Mouse (Mus musculus): ENCODE measurements around the gene Traf7. TPM values are rescaled to one million over a fixed set of nuclear protein-coding genes. Genes with fewer than 3 reads are reported as not detected.

Gene Traf7
- polyA plus RNA-seq, 1 experiment from 2014 or later: 107 TPM

GRCm38 (mm10) chr17:24494627-24495335 is 33.0 kb downstream of the Traf7 start:
- Histone ChIP-seq H3K4me1 (peaks cover 21% of the 10 kb centered on the region), H3K27me3 (no peaks in the 10 kb centered on the region), H3K9ac (replicated peaks) (no peak overlapping the region), H3K36me3 (peaks cover 33% of the 10 kb centered on the region), H3K4me3 (no peak overlapping the region), H3K27ac (replicated peaks) (no peak overlapping the region; the same call in 1 of the 2 replicates), H3K9me3 (no peaks in the 10 kb centered on the region), H3K4me2 (replicated peaks) (no peak overlapping the region)
- 35% methylated on average over 2 of the region's 2 CpGs for WGBS
- no peak for ATAC-seq (replicated peaks)

GRCm38 (mm10) chr17:24490399-24490798 is 37.3 kb downstream of the Traf7 start:
- H3K4me2 ChIP-seq (replicated peaks): peak overlapping the region; percentile 69; the same call in 1 of the 2 replicates
- peak overlapping the region; percentile 91 for H3K27ac ChIP-seq (replicated peaks)
- no peak overlapping the region for H3K9ac ChIP-seq (replicated peaks)
- H3K4me1 ChIP-seq: peaks cover 39% of the 10 kb centered on the region
- peak overlapping the region; percentile 79 for H3K4me3 ChIP-seq
- H3K27me3 ChIP-seq: no peaks in the 10 kb centered on the region
- ATAC-seq (replicated peaks): no peak
- no peaks in the 10 kb centered on the region for H3K9me3 ChIP-seq
- WGBS: 57% methylated on average over 4 of the region's 4 CpGs
- H3K36me3 ChIP-seq: no peaks in the 10 kb centered on the region

- Histone ChIP-seq H3K4me3 (peak overlapping the region; percentile 79), H3K4me1 (peaks cover 37% of the 10 kb centered on the region), H3K9ac (replicated peaks) (peak overlapping the region; percentile 93), H3K27me3 (no peaks in the 10 kb centered on the region), H3K4me2 (replicated peaks) (peak overlapping the region; percentile 69), H3K27ac (replicated peaks) (peak overlapping the region; percentile 91), H3K36me3 (no peaks in the 10 kb centered on the region), H3K9me3 (no peaks in the 10 kb centered on the region)
- 17% methylated on average over 19 of the region's 19 CpGs for WGBS
- ATAC-seq (replicated peaks): peak; percentile 29
Observed at GRCm38 (mm10) chr17:24489265-24490030, 38.3 kb downstream of the Traf7 start.

- no peaks in the 10 kb centered on the region for H3K27me3 ChIP-seq
- peak overlapping the region; percentile 69 for H3K4me2 ChIP-seq (replicated peaks)
- peak overlapping the region; percentile 91 for H3K27ac ChIP-seq (replicated peaks)
- no peaks in the 10 kb centered on the region for H3K36me3 ChIP-seq
- peak overlapping the region; percentile 79 for H3K4me3 ChIP-seq
- H3K9ac ChIP-seq (replicated peaks): peak overlapping the region; percentile 93
- H3K9me3 ChIP-seq: no peaks in the 10 kb centered on the region
- WGBS: 0% methylated on average over 38 of the region's 81 CpGs
- peak; percentile 67 for ATAC-seq (replicated peaks)
- H3K4me1 ChIP-seq: peaks cover 37% of the 10 kb centered on the region
Observed at GRCm38 (mm10) chr17:24488662-24489264, 39.0 kb downstream of the Traf7 start.

GRCm38 (mm10) chr17:24488186-24488661 is 39.5 kb downstream of the Traf7 start, which contains the start of gene Caskin1:
Gene Caskin1, plus strand, starts transcription at chr17:24488601.
- ATAC-seq (replicated peaks): peak; percentile 73
- H3K9me3 ChIP-seq: no peaks in the 10 kb centered on the region
- H3K36me3 ChIP-seq: no peaks in the 10 kb centered on the region
- peak within 1 kb of the TSS; percentile 91 for H3K27ac ChIP-seq (replicated peaks)
- H3K4me1 ChIP-seq: peaks cover 37% of the 10 kb centered on the region
- H3K4me3 ChIP-seq: peak within 1 kb of the TSS; percentile 79
- peak within 1 kb of the TSS; percentile 93 for H3K9ac ChIP-seq (replicated peaks)
- H3K27me3 ChIP-seq: no peaks in the 10 kb centered on the region
- under 1% methylated on average over 43 of the region's 45 CpGs for WGBS
- H3K4me2 ChIP-seq (replicated peaks): peak within 1 kb of the TSS; percentile 69

- ATAC-seq (replicated peaks): no peak
- Histone ChIP-seq H3K36me3 (no peaks in the 10 kb centered on the region), H3K27ac (replicated peaks) (peak overlapping the region; percentile 62), H3K4me3 (no peak overlapping the region), H3K4me1 (peaks cover 29% of the 10 kb centered on the region), H3K9ac (replicated peaks) (0 out of 2 replicates have a peak overlapping the region, but pooled peaks have one; percentile 8), H3K27me3 (no peaks in the 10 kb centered on the region), H3K9me3 (no peaks in the 10 kb centered on the region), H3K4me2 (replicated peaks) (no peak overlapping the region)
- 46% methylated on average over 11 of the region's 11 CpGs for WGBS
Observed at GRCm38 (mm10) chr17:24485090-24485860, 42.5 kb downstream of the Traf7 start.

GRCm38 (mm10) chr17:24483495-24483894 is 44.2 kb downstream of the Traf7 start:
- Histone ChIP-seq H3K27me3 (no peaks in the 10 kb centered on the region), H3K36me3 (no peaks in the 10 kb centered on the region), H3K9me3 (no peaks in the 10 kb centered on the region), H3K4me1 (peaks cover 19% of the 10 kb centered on the region), H3K9ac (replicated peaks) (no peak overlapping the region), H3K4me3 (no peak overlapping the region), H3K4me2 (replicated peaks) (no peak overlapping the region), H3K27ac (replicated peaks) (no peak overlapping the region)
- no peak for ATAC-seq (replicated peaks)
- WGBS: 94% methylated on average over 3 of the region's 3 CpGs

- 94% methylated on average over 20 of the region's 20 CpGs for WGBS
- no peak for ATAC-seq (replicated peaks)
- H3K27ac ChIP-seq (replicated peaks): no peak overlapping the region
Observed at GRCm38 (mm10) chr17:24481027-24481815, 46.5 kb downstream of the Traf7 start.

GRCm38 (mm10) chr17:24480201-24480826 is 47.4 kb downstream of the Traf7 start:
- no peak for ATAC-seq (replicated peaks)
- peaks cover 17% of the 10 kb centered on the region for H3K4me1 ChIP-seq
- H3K9me3 ChIP-seq: no peaks in the 10 kb centered on the region
- H3K4me3 ChIP-seq: no peak overlapping the region
- no peak overlapping the region for H3K4me2 ChIP-seq (replicated peaks)
- H3K27me3 ChIP-seq: no peaks in the 10 kb centered on the region
- 51% methylated on average over 3 of the region's 3 CpGs for WGBS
- H3K9ac ChIP-seq (replicated peaks): no peak overlapping the region
- H3K27ac ChIP-seq (replicated peaks): no peak overlapping the region
- H3K36me3 ChIP-seq: peaks cover 21% of the 10 kb centered on the region

More at GRCm38 (mm10) chr17:24481027-24481815, 46.5 kb downstream of the Traf7 start:
- H3K4me2 ChIP-seq (replicated peaks): no peak overlapping the region
- no peaks in the 10 kb centered on the region for H3K9me3 ChIP-seq
- H3K4me3 ChIP-seq: no peak overlapping the region
- H3K27me3 ChIP-seq: no peaks in the 10 kb centered on the region
- peaks cover 12% of the 10 kb centered on the region for H3K36me3 ChIP-seq
- H3K4me1 ChIP-seq: peaks cover 23% of the 10 kb centered on the region
- no peak overlapping the region for H3K9ac ChIP-seq (replicated peaks)

GRCm38 (mm10) chr17:24479431-24479830 is 48.3 kb downstream of the Traf7 start:
- Histone ChIP-seq H3K9me3 (no peaks in the 10 kb centered on the region), H3K4me3 (peak overlapping the region; percentile 90), H3K27me3 (no peaks in the 10 kb centered on the region), H3K4me2 (replicated peaks) (peak overlapping the region; percentile 53; the same call in 1 of the 2 replicates), H3K4me1 (peaks cover 15% of the 10 kb centered on the region), H3K9ac (replicated peaks) (no peak overlapping the region), H3K27ac (replicated peaks) (no peak overlapping the region), H3K36me3 (peaks cover 29% of the 10 kb centered on the region)
- no peak for ATAC-seq (replicated peaks)
- WGBS: 21% methylated on average over 1 of the region's 1 CpGs
